Mouse (Mus musculus) layer of hippocampus, adult 8-10 months (tissue): ENCODE results near the gene Sorcs3. TPM values are rescaled to one million over a fixed set of nuclear protein-coding genes. Genes with fewer than 3 reads are reported as not detected.

Experiments used
- DNase-seq, 2 experiments: peaks; one replicate each; pipeline ENCODE4 v3.0.0; 2022; ENCODE audit warnings: low spot score in 2 of 2
- total RNA-seq, 4 experiments: library from RNA; stranded (reverse); gene quantifications; 2 replicates each; pipeline ENCODE4 v1.2.4; 2022

Sorcs3 gene
- 10 to 100 TPM; 32.1 to 38.9 (median 34.6) TPM for total RNA-seq

- no peak for DNase-seq
Observed at GRCm38 (mm10) chr19:48205929-48206814, at the start of gene Sorcs3. Sorcs3 (plus strand) TSS chr19:48206025.

GRCm38 (mm10) chr19:48165341-48165740, 40.5 kb upstream of the Sorcs3 start:
- no peak for DNase-seq

- DNase-seq, result no peak
Observed at GRCm38 (mm10) chr19:48167110-48167509, 38.7 kb upstream of the Sorcs3 start.

GRCm38 (mm10) chr19:48168284-48168683, 37.5 kb upstream of the Sorcs3 start:
- no peak for DNase-seq

- DNase-seq, result no peak
Observed at GRCm38 (mm10) chr19:48174717-48175116, 31.1 kb upstream of the Sorcs3 start.

- DNase-seq, result peak in 1 of 2 experiments; percentile 86
Observed at GRCm38 (mm10) chr19:48203928-48204470, 1.8 kb upstream of the Sorcs3 start.

GRCm38 (mm10) chr19:48204476-48204875, 1.3 kb upstream of the Sorcs3 start:
- no peak for DNase-seq

GRCm38 (mm10) chr19:48204892-48205761, 698 bp upstream of the Sorcs3 start:
- DNase-seq, result peak in 1 of 2 experiments; percentile 42

- no peak for DNase-seq
Observed at GRCm38 (mm10) chr19:48206861-48207730, 1.3 kb downstream of the Sorcs3 start.

- DNase-seq, result peak in 1 of 2 experiments; percentile 48
Observed at GRCm38 (mm10) chr19:48207731-48208370, 2.0 kb downstream of the Sorcs3 start.

GRCm38 (mm10) chr19:48215379-48215778, 9.6 kb downstream of the Sorcs3 start:
- DNase-seq, result no peak

- DNase-seq, result no peak
Observed at GRCm38 (mm10) chr19:48237786-48238372, 32.1 kb downstream of the Sorcs3 start.

GRCm38 (mm10) chr19:48238391-48238790, 32.6 kb downstream of the Sorcs3 start:
- DNase-seq, result no peak

GRCm38 (mm10) chr19:48240960-48241359, 35.1 kb downstream of the Sorcs3 start:
- DNase-seq, result peak; percentile 32 to 60

- no peak for DNase-seq
Observed at GRCm38 (mm10) chr19:48244036-48244435, 38.2 kb downstream of the Sorcs3 start.

GRCm38 (mm10) chr19:48259223-48259622, 53.4 kb downstream of the Sorcs3 start:
- DNase-seq, result no peak

- DNase-seq, result peak; percentile 85 to 89
Observed at GRCm38 (mm10) chr19:48260671-48261070, 54.8 kb downstream of the Sorcs3 start.

GRCm38 (mm10) chr19:48263750-48264149, 57.9 kb downstream of the Sorcs3 start:
- DNase-seq, result no peak

- DNase-seq, result no peak
Observed at GRCm38 (mm10) chr19:48280273-48280672, 74.4 kb downstream of the Sorcs3 start.

- DNase-seq, result no peak
Observed at GRCm38 (mm10) chr19:48282250-48282649, 76.4 kb downstream of the Sorcs3 start.
